Mouse (Mus musculus) limb, embryonic 14.5 days (tissue): ENCODE measurements at regions not wholly inside any gene's neighbourhood (a gene's known extent, or its start where the extent isn't known, plus 50 kb on each side); places are given as distances from the start of the nearest gene placed in this dataset.

Experiments
- ATAC-seq: fragments of 200-750 bp; cut with Nextera tagmentation; 2 replicates; pipeline ENCODE4 v1.8.0; 2017; ENCODE audit warnings: low read depth, moderate number of reproducible peaks, moderate TSS enrichment; ENCODE audit not compliant: low FRiP score
- DNase-seq: peaks from one replicate; pipeline ENCODE4 v3.0.0-alpha.2; 2015; ENCODE audit warnings: low spot score
- H3K27ac ChIP-seq: fragments of 300-500 bp; sonication (generic); replicated peaks from 2 replicates; pipeline ENCODE4 v1.5.1; 2014; ENCODE audit warnings: low read depth, mild to moderate bottlenecking, low read length, moderate library complexity, mixed read lengths
- H3K27me3 ChIP-seq: fragments of 300-500 bp; sonication (generic); 2 replicates; pipeline ENCODE4 v1.6.1; 2014; ENCODE audit warnings: low read length, mixed read lengths; ENCODE audit not compliant: control insufficient read depth, insufficient read depth
- H3K36me3 ChIP-seq: fragments of 300-500 bp; sonication (generic); 2 replicates; pipeline ENCODE4 v1.6.1; 2014; ENCODE audit warnings: mild to moderate bottlenecking, low read length, moderate library complexity, mixed read lengths; ENCODE audit not compliant: control insufficient read depth, insufficient read depth
- H3K4me1 ChIP-seq: fragments of 300-500 bp; sonication (generic); 2 replicates; pipeline ENCODE4 v1.6.1; 2014; ENCODE audit warnings: antibody characterized with exemption, low read length, mixed read lengths; ENCODE audit not compliant: control insufficient read depth, insufficient read depth
- H3K4me2 ChIP-seq: fragments of 300-500 bp; sonication (generic); replicated peaks from 2 replicates; pipeline ENCODE4 v1.6.1; 2014; ENCODE audit warnings: low read depth, mild to moderate bottlenecking, low read length, moderate library complexity; ENCODE audit not compliant: severe bottlenecking
- H3K4me3 ChIP-seq: fragments of 300-500 bp; sonication (generic); replicated peaks from 2 replicates; pipeline ENCODE4 v1.5.1; 2014; ENCODE audit warnings: low read length
- H3K9ac ChIP-seq: fragments of 300-500 bp; sonication (generic); 2 replicates; pipeline ENCODE4 v1.6.1; 2014; ENCODE audit warnings: mild to moderate bottlenecking, low read depth, low read length, moderate library complexity; ENCODE audit not compliant: severe bottlenecking
- H3K9me3 ChIP-seq: fragments of 300-500 bp; sonication (generic); 2 replicates; pipeline ENCODE4 v1.6.1; 2016; ENCODE audit warnings: low read length; ENCODE audit not compliant: control insufficient read depth
- POLR2A ChIP-seq: fragments of 200-500 bp; IDR thresholded peaks from 2 replicates; pipeline ENCODE4 v1.8.0; 2012; ENCODE audit warnings: inconsistent platforms, mild to moderate bottlenecking, moderate library complexity, borderline replicate concordance; ENCODE audit not compliant: insufficient read depth, insufficient read length; ENCODE audit errors: extremely low read depth
- WGBS: fragments of 180-500 bp; shearing (Covaris S2); extraction: QIAGEN DNeasy Blood & Tissue Kit; methylation state at CpG from one replicate; pipeline ENCODE4 v1.1.7; 2014; 5-methylcytosine and 5-hydroxymethylcytosine counted together

- no peaks in the 10 kb centered on the region for H3K9me3 ChIP-seq
- H3K36me3 ChIP-seq: no peaks in the 10 kb centered on the region
- no peak for ATAC-seq
- no peak for DNase-seq
- H3K9ac ChIP-seq: no peak overlapping the region
- no peak for TF ChIP-seq POLR2A
- H3K27ac ChIP-seq: no peak overlapping the region
- H3K27me3 ChIP-seq: no peaks in the 10 kb centered on the region
- WGBS: 51% methylated on average over 5 of the region's 5 CpGs
- no peak overlapping the region for H3K4me3 ChIP-seq
- no peaks in the 10 kb centered on the region for H3K4me1 ChIP-seq
- H3K4me2 ChIP-seq: no peak overlapping the region
Measured at GRCm38 (mm10) chr3:35688111-35688510, 65.8 kb upstream of the Atp11b start.

GRCm38 (mm10) chr3:35688781-35689180 lies 65.1 kb upstream of the Atp11b start:
- Histone ChIP-seq H3K36me3 (no peaks in the 10 kb centered on the region), H3K4me2 (no peak overlapping the region), H3K9me3 (no peaks in the 10 kb centered on the region), H3K4me3 (no peak overlapping the region), H3K9ac (no peak overlapping the region), H3K27ac (no peak overlapping the region), H3K27me3 (no peaks in the 10 kb centered on the region), H3K4me1 (no peaks in the 10 kb centered on the region)
- ATAC-seq: no peak
- peak; percentile 56 for DNase-seq
- TF ChIP-seq POLR2A: no peak
- 17% methylated on average over 4 of the region's 4 CpGs for WGBS

GRCm38 (mm10) chr3:35693039-35693438 lies 60.9 kb upstream of the Atp11b start:
- H3K27me3 ChIP-seq: no peaks in the 10 kb centered on the region
- H3K27ac ChIP-seq: no peak overlapping the region
- WGBS: 43% methylated on average over 6 of the region's 6 CpGs
- ATAC-seq (peak; percentile 57; the same call in 1 of the 2 replicates), DNase-seq (peak; percentile 69)
- H3K36me3 ChIP-seq: no peaks in the 10 kb centered on the region
- H3K9ac ChIP-seq: no peak overlapping the region
- H3K4me1 ChIP-seq: no peaks in the 10 kb centered on the region
- no peaks in the 10 kb centered on the region for H3K9me3 ChIP-seq
- H3K4me2 ChIP-seq: no peak overlapping the region
- no peak overlapping the region for H3K4me3 ChIP-seq
- no peak for TF ChIP-seq POLR2A

- Histone ChIP-seq H3K4me2 (no peak overlapping the region), H3K9ac (no peak overlapping the region), H3K27ac (no peak overlapping the region), H3K27me3 (no peaks in the 10 kb centered on the region), H3K36me3 (no peaks in the 10 kb centered on the region), H3K4me3 (no peak overlapping the region), H3K4me1 (no peaks in the 10 kb centered on the region), H3K9me3 (no peaks in the 10 kb centered on the region)
- ATAC-seq (no peak), DNase-seq (no peak)
- TF ChIP-seq POLR2A: no peak
- WGBS: 87% methylated on average over 12 of the region's 12 CpGs
Measured at GRCm38 (mm10) chr3:35693551-35693950, 60.4 kb upstream of the Atp11b start.

- TF ChIP-seq POLR2A: no peak
- ATAC-seq: no peak
- 76% methylated on average over 4 of the region's 4 CpGs for WGBS
- DNase-seq: no peak
- Histone ChIP-seq H3K36me3 (no peaks in the 10 kb centered on the region), H3K4me1 (no peaks in the 10 kb centered on the region), H3K9ac (no peak overlapping the region), H3K27ac (no peak overlapping the region), H3K27me3 (no peaks in the 10 kb centered on the region), H3K9me3 (no peaks in the 10 kb centered on the region), H3K4me2 (no peak overlapping the region), H3K4me3 (no peak overlapping the region)
Measured at GRCm38 (mm10) chr3:35694241-35694640, 59.7 kb upstream of the Atp11b start.

GRCm38 (mm10) chr3:35695859-35696258 lies 58.0 kb upstream of the Atp11b start:
- H3K9me3 ChIP-seq: no peaks in the 10 kb centered on the region
- H3K4me3 ChIP-seq: no peak overlapping the region
- H3K27ac ChIP-seq: no peak overlapping the region
- no peak overlapping the region for H3K4me2 ChIP-seq
- WGBS: 54% methylated on average over 3 of the region's 3 CpGs
- no peak overlapping the region for H3K9ac ChIP-seq
- ATAC-seq (no peak), DNase-seq (no peak)
- TF ChIP-seq POLR2A: no peak
- no peaks in the 10 kb centered on the region for H3K36me3 ChIP-seq
- H3K27me3 ChIP-seq: no peaks in the 10 kb centered on the region
- H3K4me1 ChIP-seq: no peaks in the 10 kb centered on the region
